Mouse (Mus musculus): ENCODE results near the gene Kcnk4.
A peak's percentile ranks its signal among the peaks of the same experiment; 100 is the strongest.

The Kcnk4 gene

DNA sequence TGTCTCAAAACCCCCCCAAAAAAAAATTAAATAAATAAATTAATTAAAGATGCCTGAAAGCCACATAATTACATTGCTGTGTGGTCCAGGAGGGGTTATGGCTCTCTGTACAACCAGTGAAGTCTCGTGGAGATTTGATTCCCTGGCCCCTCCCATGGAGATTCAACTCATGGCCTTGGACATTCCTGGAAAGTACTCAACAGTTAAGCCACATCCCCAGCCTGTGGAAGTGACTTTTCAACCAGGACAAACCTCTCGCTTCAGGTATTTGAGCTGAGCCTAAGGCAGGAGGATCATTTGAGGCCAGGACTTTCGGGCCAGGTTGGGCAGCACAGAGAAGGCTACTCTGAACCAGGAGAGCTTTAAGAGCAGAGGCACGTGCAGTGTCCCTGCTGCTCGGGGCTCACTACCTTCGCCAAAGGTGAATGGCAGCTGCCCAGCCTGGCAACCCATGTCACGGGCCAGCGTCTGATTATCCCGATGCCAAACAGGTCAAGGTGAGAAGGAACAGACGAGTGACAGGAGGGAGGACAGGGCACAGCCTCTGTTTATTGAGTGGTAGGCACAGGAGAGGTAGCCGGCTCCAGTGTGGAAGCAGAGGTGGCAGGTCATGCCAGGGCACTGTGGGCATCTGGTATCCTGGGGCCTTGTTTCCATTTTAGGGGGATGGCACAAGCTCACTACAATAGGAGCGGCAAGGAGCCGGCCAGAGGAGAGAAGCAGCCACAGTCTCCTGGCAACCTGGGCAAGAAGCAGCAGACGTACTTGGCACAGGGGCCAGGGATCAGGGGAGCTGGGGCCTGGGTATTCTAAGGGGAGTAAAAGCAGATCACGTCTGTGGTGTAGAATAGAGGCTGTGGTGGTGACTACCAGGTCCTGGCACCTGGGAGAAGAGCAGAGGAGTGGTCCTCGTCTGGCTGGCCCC lies 3.5 kb upstream of the Kcnk4 start:
- DNase-seq (ENCODE audit: low spot score in 2 of 2): no peak

DNA sequence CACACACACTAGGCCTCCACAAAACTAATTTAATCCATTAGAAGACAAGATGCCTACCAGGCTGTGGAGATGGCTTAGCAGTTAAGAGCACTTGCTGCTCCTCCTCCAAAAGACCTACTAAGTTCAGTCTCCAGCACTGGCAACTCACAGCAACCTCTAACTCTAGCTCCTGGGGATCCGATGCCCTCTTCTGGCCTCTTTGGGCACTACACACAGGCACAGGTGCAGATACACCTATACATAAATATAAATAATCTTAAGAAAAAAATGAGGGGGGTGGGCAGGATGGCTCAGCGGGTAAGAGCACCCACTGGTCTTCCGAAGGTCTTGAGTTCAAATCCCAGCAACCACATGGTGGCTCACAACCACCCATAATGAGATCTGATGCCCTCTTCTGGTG lies 2.0 kb upstream of the Kcnk4 start:
- no peak for DNase-seq (ENCODE audit: low spot score in 2 of 2)

- DNase-seq (ENCODE audit: low spot score in 2 of 2): peak in 1 of 2 experiments; percentile 71
Observed at GRCm38 (mm10) chr19:6933436-6934194, 700 bp downstream of the Kcnk4 start.

- no peak for DNase-seq (ENCODE audit: low spot score in 2 of 2)
Observed at GRCm38 (mm10) chr19:6933102-6933435, 1.2 kb downstream of the Kcnk4 start.

GRCm38 (mm10) chr19:6932018-6932417 lies 2.3 kb downstream of the Kcnk4 start:
- no peak for DNase-seq (ENCODE audit: low spot score in 2 of 2)

DNA sequence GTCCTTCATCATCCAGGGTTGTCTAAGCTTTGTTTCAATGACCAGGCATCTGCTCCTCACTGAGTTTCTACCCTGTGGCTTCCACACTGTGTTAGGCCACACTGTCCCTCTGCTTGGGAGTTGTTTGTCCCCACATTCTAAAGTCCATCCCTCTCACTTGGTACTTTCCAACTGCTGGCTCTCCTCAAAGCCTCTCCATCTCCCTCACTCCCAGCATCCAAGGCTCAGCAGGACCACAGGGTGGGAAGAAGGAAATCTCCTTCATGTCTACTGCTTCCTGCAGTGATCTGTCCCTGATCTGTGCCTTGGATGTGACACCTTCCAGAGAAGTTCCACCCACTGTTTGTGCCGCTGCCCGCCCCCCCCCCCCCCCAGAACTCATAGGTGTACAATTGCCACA lies 3.3 kb downstream of the Kcnk4 start:
- DNase-seq (ENCODE audit: low spot score in 2 of 2): no peak

- DNase-seq (ENCODE audit: low spot score in 2 of 2): no peak
Observed at GRCm38 (mm10) chr19:6928080-6928479, 6.2 kb downstream of the Kcnk4 start.

- no peak for DNase-seq (ENCODE audit: low spot score in 2 of 2)
Observed at GRCm38 (mm10) chr19:6926559-6927255, 7.6 kb downstream of the Kcnk4 start.

- no peak for DNase-seq (ENCODE audit: low spot score in 2 of 2)
Observed at GRCm38 (mm10) chr19:6925611-6926329, 8.5 kb downstream of the Kcnk4 start.

GRCm38 (mm10) chr19:6925307-6925573 lies 9.1 kb downstream of the Kcnk4 start, which contains the start of gene Catsperz:
Catsperz (minus strand) TSS chr19:6925380.
- no peak for DNase-seq (ENCODE audit: low spot score in 2 of 2)

DNA sequence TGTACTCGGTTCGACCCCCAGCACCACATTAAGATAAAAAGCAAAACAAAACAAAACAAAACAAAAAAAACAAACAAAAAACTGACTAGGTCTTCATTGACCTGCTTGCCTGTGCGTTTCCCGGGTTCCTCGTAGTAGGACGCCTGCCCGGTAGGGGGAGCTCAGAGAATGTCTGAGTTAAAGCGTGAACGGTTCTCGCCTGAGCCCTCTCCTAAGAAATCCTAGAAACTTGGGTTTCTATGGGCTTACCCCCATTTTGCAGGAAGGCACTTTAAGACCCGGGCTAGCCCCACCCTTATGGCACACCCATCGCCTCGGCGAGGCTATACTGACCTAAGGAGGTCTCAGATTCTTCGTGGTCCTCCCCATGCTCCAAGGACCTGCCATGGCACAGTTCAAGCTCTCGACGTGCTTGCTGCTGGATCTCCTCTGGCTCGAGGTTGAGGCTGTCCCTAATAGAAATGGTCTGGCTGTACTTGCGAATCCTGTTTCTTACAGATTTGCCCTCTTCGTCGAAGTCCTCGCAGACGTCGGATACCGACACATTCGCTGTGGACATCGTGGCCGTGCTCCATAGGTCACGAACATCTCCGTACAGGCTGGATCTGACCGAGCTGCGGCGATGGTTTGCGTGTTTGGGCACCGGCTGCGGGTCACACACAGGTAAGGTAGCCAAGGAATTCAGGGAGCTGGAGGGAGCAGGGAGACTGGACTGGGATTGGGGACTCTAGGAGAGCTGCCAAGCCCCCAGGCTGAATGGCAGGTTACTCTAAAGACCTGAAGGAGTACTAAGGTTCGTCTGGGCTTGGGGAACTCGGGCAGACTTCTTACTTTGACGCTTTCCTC lies 9.6 kb downstream of the Kcnk4 start:
- peak in 1 of 2 experiments; percentile 91 for DNase-seq (ENCODE audit: low spot score in 2 of 2)

DNA sequence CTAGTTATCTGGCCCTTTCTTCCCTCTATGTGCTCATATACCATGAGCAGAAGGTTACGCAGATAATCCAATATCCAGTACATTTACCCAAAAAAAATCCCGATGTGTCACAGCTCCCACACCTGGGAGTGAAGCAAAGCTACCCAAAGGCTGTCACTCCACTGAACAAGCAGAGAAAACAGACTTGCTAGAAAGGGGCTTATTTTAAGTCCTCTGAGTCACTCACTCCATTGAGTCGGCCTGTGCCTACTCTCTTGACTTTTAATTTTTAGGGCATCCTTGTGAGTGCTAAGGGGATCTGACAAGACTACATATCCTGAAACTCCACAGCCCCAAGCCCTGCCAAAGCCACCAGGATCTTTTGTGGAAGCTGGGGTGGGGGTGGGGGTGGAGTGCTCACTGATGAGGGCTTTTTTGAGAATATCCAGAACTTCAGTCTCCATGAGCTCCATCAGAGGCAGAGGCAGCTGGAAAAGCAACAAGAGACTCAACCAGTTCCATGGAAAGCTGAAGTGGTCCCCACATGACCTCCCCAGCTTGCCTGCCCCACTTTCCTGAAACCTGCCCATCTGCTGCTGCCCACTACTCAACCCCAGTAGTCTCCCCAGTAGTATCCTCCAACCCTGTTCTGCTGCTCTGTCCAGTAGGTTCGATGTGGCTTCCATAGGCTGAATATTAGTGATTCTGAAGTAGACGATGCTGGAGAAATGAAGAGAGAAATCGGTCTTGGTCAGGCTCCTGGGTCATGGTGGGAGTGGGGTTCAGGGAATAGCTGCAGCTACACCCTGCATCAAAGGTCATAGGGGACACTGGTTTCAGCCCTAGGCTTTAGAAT lies 11.2 kb downstream of the Kcnk4 start:
- no peak for DNase-seq (ENCODE audit: low spot score in 2 of 2)

DNA sequence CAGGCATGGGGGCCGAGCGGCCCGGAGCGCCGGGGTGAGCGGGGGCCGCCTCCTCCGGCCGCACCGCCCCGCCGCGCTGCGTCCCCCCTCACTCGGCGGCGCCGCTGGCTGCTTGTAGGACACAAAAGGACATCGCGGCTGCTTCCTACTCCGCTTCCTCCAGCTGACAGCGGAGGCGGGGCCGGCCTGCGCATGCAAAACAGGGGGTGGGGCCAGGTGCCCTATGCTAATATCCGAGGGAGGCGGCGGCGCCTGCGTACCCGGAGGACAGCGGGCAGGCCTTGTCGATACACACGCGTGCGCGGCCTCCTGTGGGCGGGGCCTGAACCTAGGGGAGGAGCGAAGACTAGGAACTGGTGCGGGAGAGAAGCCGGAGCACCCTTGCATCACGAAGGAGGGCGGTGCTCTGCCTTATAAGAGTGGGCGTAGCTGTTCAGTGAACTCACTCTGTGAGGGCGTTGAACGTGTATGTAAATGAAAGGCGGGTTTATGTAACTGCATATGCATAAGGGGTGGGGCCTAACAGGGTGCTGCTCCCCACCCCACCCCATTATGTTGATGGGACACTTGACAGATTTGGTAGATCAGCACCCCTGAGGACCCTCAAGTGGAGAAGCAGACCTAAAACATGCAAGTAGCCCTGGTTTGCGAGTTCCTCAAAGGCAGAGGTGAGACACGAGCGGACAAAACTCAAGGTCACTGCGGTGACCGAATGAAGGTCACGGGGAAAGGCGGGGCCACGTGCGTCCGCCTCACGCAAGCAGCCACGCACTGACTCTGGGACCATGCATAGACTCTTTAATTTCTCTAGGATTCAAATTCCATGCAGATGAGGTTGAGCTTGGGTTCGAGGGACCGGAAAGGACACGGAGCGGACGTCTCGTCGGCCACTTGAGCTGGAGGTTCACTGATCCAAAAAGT lies 12.4 kb downstream of the Kcnk4 start, which contains the start of gene Esrra:
TSS of gene Esrra (minus strand) at position 167 of the 921 bp plus-strand sequence.
- DNase-seq (ENCODE audit: low spot score in 2 of 2): peak; percentile 100

DNA sequence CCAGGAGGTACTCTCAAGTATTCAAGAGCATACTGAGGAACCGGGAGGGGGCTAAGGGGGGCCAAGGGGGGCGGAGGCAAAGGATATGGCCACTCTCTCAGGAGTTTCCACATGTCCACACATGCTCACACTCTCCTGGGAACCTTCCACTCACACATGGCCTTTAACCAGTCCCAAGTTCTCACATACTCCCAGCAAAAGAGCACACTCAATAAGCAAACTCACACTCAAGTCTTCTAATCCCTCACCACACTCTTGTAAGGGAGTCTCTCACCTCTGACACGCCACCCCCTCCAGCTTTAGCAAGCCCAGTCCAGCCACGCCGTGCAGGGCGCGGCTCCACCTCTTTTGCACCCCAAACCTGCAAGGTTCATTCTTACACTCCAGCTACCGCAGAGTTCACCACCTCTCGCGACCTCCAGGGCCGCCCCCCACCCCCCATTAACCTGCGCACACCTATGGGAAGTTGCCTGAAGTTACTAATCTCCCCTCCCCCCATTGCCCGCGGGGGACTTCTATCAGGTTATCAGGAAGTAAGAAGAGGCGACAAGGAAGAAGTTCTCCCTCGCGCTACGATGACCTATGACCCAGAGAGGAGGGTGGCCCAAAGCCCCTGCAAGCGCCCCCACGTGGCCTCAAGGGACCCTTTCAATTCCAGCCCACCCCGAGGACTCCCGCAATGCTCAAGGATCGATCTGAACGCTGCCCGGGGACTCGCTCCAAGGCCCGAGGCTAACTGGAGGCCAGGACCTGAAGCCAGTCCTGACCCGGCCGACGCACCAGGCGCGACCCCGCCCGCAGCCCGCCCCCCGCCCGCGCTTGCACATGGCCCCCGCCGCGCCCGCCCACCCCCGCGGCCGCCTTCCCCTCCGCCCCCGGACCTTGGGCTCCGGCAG lies 13.3 kb downstream of the Kcnk4 start:
- DNase-seq (ENCODE audit: low spot score in 2 of 2): peak in 1 of 2 experiments; percentile 46

- DNase-seq (ENCODE audit: low spot score in 2 of 2): no peak
Observed at GRCm38 (mm10) chr19:6919876-6920740, 14.2 kb downstream of the Kcnk4 start.

- DNase-seq (ENCODE audit: low spot score in 2 of 2): no peak
Observed at GRCm38 (mm10) chr19:6919431-6919830, 14.9 kb downstream of the Kcnk4 start.

GRCm38 (mm10) chr19:6918321-6918720 lies 16.0 kb downstream of the Kcnk4 start:
- no peak for DNase-seq (ENCODE audit: low spot score in 2 of 2)

Data from left cerebral cortex, adult 9 months (tissue).